Mouse (Mus musculus) bone marrow macrophage, adult 2 months (primary cell): ENCODE results near the gene Gm10198.

Experiments used
- CTCF ChIP-seq: IDR thresholded peaks from 2 replicates; pipeline ENCODE4 v1.5.1; 2012; ENCODE audit warnings: low read depth, mild to moderate bottlenecking, low read length, moderate library complexity
- POLR2A ChIP-seq: IDR thresholded peaks from 2 replicates; pipeline ENCODE4 v1.6.1; 2012; ENCODE audit warnings: mild to moderate bottlenecking, low read depth, low read length, borderline replicate concordance

- TF ChIP-seq POLR2A (no peak), CTCF (no peak)
These were observed at the start of gene Gm10198 for GRCm38 (mm10) chr13:111592485-111592884.
